Mouse (Mus musculus) C2C12 (cell line): ENCODE results near the gene Cdyl. TPM values are rescaled to one million over a fixed set of nuclear protein-coding genes. Genes with fewer than 3 reads are reported as not detected.

Experiments used
- H3K27me3 ChIP-seq: one replicate; pipeline ENCODE4 v1.6.1; 2011; ENCODE audit not compliant: control insufficient read depth, insufficient read depth, insufficient read length
- H3K36me3 ChIP-seq: one replicate; pipeline ENCODE4 v1.6.1; 2011; ENCODE audit not compliant: control insufficient read depth, insufficient read depth
- H3K4me3 ChIP-seq: one replicate; pipeline ENCODE4 v1.5.1; 2011; ENCODE audit warnings: mild to moderate bottlenecking, control low read depth; ENCODE audit not compliant: poor library complexity, insufficient read depth, severe bottlenecking
- H3K79me2 ChIP-seq: one replicate; pipeline ENCODE4 v1.6.1; 2011; ENCODE audit not compliant: control insufficient read depth, insufficient read depth
- H3K79me3 ChIP-seq: one replicate; pipeline ENCODE4 v1.6.1; 2011; ENCODE audit warnings: low read depth, control low read depth
- H3ac ChIP-seq: one replicate; pipeline ENCODE3; 2011; ENCODE audit warnings: low read depth; ENCODE audit not compliant: control insufficient read depth, insufficient read length
- CEBPB ChIP-seq: IDR thresholded peaks from one replicate; pipeline ENCODE4 v1.6.1; 2011; ENCODE audit warnings: low read depth, mild to moderate bottlenecking, control low read depth, moderate library complexity
- CTCF ChIP-seq: IDR thresholded peaks from one replicate; pipeline ENCODE4 v1.5.1; 2011; ENCODE audit not compliant: control insufficient read depth, insufficient read depth, insufficient read length
- FOSL1 ChIP-seq: IDR thresholded peaks from one replicate; pipeline ENCODE4 v1.8.0; 2011; ENCODE audit warnings: mild to moderate bottlenecking, low read length; ENCODE audit not compliant: poor library complexity, insufficient read depth, severe bottlenecking
- MAX ChIP-seq: IDR thresholded peaks from one replicate; pipeline ENCODE4 v1.6.1; 2011; ENCODE audit warnings: mild to moderate bottlenecking, control low read depth
- MYOD1 ChIP-seq: IDR thresholded peaks from one replicate; pipeline ENCODE4 v1.6.1; 2011; ENCODE audit warnings: low read depth; ENCODE audit not compliant: control insufficient read depth, insufficient read length
- MYOG ChIP-seq: IDR thresholded peaks from one replicate; pipeline ENCODE4 v1.6.1; 2011; ENCODE audit not compliant: control insufficient read depth, insufficient read length; ENCODE audit errors: extremely low read depth
- USF1 ChIP-seq: IDR thresholded peaks from one replicate; pipeline ENCODE4 v1.6.1; 2011; ENCODE audit warnings: low read depth, mild to moderate bottlenecking, control low read depth, moderate library complexity
- polyA plus RNA-seq: library from polyadenylated mRNA; unstranded; fragments of >200 nt; fragmentation: generic; extraction: Trizol; gene quantifications from one replicate; pipeline ENCODE4 v1.2.1, GENCODE M21; 2012; ENCODE audit warnings: missing spikeins

Gene Cdyl
- polyA plus RNA-seq, 1 experiment = 5.2 TPM

DNA sequence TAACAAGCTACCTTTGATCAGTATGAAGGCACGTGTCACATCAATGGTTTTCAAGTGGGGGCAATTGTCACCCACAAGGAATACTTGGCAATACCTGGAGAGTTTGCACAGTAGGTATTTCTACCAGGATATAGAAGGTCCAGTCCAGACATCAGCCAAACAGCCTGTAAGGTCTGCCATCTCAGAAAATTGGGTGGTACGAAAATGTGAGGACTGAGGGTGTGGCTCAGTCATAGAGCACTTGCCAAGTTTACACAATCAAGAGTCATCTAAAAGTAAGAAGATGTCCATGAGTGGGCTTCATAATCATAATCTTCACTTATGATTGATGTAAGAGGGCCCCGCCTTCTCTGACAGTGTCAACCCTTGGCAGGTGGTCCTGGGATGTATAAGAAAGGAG, 29.9 kb downstream of the Cdyl start:
- no peaks in the 10 kb centered on the region for H3K79me3 ChIP-seq
- H3K4me3 ChIP-seq = no peak overlapping the region
- H3ac ChIP-seq = no peak overlapping the region
- no peaks in the 10 kb centered on the region for H3K36me3 ChIP-seq
- no peak for TF ChIP-seq CTCF
- no peak for TF ChIP-seq CEBPB
- no peak for TF ChIP-seq FOSL1
- TF ChIP-seq MAX = no peak
- TF ChIP-seq MYOD1 = no peak
- no peak for TF ChIP-seq MYOG
- no peak for TF ChIP-seq USF1
- H3K27me3 ChIP-seq = no peaks in the 10 kb centered on the region
- no peaks in the 10 kb centered on the region for H3K79me2 ChIP-seq

DNA sequence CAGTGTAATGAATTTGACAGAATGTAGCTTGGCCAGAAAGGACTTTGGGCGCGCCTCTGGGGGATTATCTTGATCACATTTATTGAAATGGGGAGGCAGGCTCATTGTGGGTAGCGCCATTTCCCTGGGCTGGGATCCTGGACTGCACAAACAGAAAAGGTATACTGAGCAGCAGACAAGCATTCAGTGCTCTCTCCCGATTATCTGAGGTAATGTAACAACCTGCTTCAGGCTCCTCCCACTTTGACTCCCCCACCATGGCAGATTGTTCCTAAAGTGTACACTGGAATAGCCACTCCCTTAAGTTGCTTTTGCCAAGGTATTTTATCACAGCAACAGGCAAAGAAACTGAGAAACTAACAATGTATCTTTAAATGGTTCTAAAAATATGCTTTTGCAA, 58.0 kb downstream of the Cdyl start:
- Histone ChIP-seq H3K79me3 (no peaks in the 10 kb centered on the region), H3K36me3 (no peaks in the 10 kb centered on the region), H3ac (no peak overlapping the region), H3K27me3 (peaks cover 4% of the 10 kb centered on the region), H3K79me2 (no peaks in the 10 kb centered on the region), H3K4me3 (no peak overlapping the region)
- TF ChIP-seq FOSL1 (no peak), MYOG (no peak), USF1 (no peak), MYOD1 (no peak), CEBPB (no peak), MAX (no peak), CTCF (no peak)

DNA sequence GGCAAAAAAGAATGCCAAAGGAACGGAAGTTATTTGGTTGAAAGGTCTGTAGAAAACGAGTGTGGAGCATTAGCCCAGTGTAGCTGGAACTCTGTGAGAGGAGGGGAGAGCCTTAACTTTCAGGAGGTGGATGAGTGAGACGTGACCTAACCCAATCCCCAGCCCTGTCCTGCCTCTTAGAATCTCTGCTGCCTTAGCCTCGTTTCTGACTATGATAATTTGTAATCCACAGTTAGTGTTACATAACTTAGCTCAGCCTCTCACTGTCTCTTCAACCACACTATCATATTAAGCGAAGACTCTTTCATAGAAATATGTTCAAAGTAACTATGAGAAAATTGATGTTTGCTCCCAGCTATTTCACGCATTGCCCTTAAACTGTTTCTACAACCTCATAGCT, 59.9 kb downstream of the Cdyl start:
- Histone ChIP-seq H3K4me3 (no peak overlapping the region), H3K79me3 (no peaks in the 10 kb centered on the region), H3K79me2 (no peaks in the 10 kb centered on the region), H3ac (no peak overlapping the region), H3K27me3 (peaks cover 4% of the 10 kb centered on the region), H3K36me3 (no peaks in the 10 kb centered on the region)
- TF ChIP-seq FOSL1 (no peak), MYOD1 (no peak), CTCF (no peak), MAX (no peak), USF1 (no peak), MYOG (no peak), CEBPB (no peak)

DNA sequence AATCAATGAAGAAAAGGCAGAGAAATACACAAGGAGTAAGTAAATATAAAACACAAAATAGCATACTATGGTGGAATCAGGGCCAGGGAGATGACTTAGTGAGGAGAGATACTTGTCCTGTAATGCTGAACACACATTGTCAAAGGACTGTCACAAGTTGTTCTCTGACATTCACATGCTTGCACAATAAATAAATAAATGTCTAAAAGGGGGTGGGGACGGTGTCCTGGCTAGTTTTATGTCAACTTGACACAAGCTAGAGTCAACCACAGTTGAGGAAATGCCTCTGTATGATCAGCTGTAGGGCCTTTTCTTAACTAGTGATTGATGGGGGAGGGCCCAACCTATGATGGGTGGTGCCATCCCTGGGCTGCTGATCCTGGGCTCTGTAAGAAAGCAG, 63.4 kb downstream of the Cdyl start:
- Histone ChIP-seq H3K79me2 (no peaks in the 10 kb centered on the region), H3ac (no peak overlapping the region), H3K36me3 (no peaks in the 10 kb centered on the region), H3K79me3 (no peaks in the 10 kb centered on the region), H3K27me3 (no peaks in the 10 kb centered on the region), H3K4me3 (no peak overlapping the region)
- no peak for TF ChIP-seq CTCF
- TF ChIP-seq FOSL1 = no peak
- TF ChIP-seq MAX = no peak
- no peak for TF ChIP-seq USF1
- TF ChIP-seq CEBPB = no peak
- TF ChIP-seq MYOD1 = no peak
- TF ChIP-seq MYOG = no peak

DNA sequence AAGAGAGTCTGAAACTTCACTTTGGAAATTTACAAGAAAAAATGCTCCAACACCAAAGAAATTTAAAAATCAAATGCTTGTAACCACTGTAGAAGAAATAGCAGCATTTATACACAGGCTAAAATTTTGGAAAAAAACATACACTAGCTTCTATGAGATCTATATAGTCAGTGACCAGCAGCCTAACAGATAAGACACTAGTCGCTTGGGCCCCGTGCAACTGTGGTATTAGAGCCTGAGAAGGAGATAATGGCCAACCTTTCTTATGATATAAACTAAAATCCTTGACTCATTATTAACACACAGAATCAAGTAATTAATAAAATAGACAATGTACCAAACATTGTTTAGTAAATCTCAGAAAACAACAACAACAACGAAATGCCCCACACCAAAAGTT, 66.4 kb downstream of the Cdyl start:
- Histone ChIP-seq H3K4me3 (no peak overlapping the region), H3ac (no peak overlapping the region), H3K79me3 (no peaks in the 10 kb centered on the region), H3K36me3 (no peaks in the 10 kb centered on the region), H3K27me3 (no peaks in the 10 kb centered on the region), H3K79me2 (no peaks in the 10 kb centered on the region)
- no peak for TF ChIP-seq MYOD1
- no peak for TF ChIP-seq CEBPB
- no peak for TF ChIP-seq FOSL1
- no peak for TF ChIP-seq USF1
- TF ChIP-seq MYOG = no peak
- TF ChIP-seq MAX = no peak
- TF ChIP-seq CTCF = no peak

DNA sequence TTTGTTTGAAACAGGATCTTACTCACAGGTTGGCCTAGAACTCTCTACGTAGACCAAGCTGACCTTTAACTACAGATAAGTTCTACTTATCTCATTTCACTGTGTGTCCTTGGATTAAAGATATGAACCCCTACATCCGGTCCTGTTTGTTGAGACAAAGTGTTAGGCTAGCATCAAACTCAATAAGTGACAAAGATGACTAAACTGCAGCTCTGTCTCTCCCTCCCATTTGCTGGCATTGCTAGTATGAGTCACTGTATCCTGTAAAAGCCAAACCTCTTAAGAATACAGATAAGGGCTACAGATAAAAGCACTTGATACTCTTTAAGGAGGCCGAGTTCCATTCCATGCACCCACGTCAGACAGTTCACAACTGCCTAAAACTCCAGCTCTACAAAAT, 72.5 kb downstream of the Cdyl start:
- Histone ChIP-seq H3K79me3 (no peaks in the 10 kb centered on the region), H3K79me2 (no peaks in the 10 kb centered on the region), H3K36me3 (no peaks in the 10 kb centered on the region), H3ac (no peak overlapping the region), H3K4me3 (no peak overlapping the region), H3K27me3 (no peaks in the 10 kb centered on the region)
- no peak for TF ChIP-seq CTCF
- TF ChIP-seq FOSL1 = no peak
- no peak for TF ChIP-seq MYOD1
- no peak for TF ChIP-seq USF1
- TF ChIP-seq MAX = no peak
- no peak for TF ChIP-seq MYOG
- no peak for TF ChIP-seq CEBPB
